Mouse (Mus musculus): ENCODE measurements around the gene Zfand2a.

Zfand2a gene

GRCm38 (mm10) chr5:139484185-139484814 is at the start of gene Zfand2a:
Gene Zfand2a, minus strand, starts transcription at chr5:139484549.
- DNase-seq, result peak; percentile 99

GRCm38 (mm10) chr5:139528851-139529250 is 44.5 kb upstream of the Zfand2a start:
- no peak for DNase-seq

GRCm38 (mm10) chr5:139521987-139522386 is 37.6 kb upstream of the Zfand2a start:
- DNase-seq, result no peak

GRCm38 (mm10) chr5:139520069-139520834 is 35.9 kb upstream of the Zfand2a start:
- DNase-seq, result no peak

GRCm38 (mm10) chr5:139516281-139516680 is 31.9 kb upstream of the Zfand2a start:
- no peak for DNase-seq

GRCm38 (mm10) chr5:139512201-139512600 is 27.9 kb upstream of the Zfand2a start:
- no peak for DNase-seq

GRCm38 (mm10) chr5:139510682-139511366 is 26.5 kb upstream of the Zfand2a start:
- no peak for DNase-seq

GRCm38 (mm10) chr5:139506207-139506606 is 21.9 kb upstream of the Zfand2a start:
- DNase-seq, result no peak

- peak; percentile 54 for DNase-seq
These were observed 20.8 kb upstream of the Zfand2a start for GRCm38 (mm10) chr5:139505073-139505606.

GRCm38 (mm10) chr5:139502281-139502680 is 17.9 kb upstream of the Zfand2a start:
- DNase-seq, result peak; percentile 17

- DNase-seq, result no peak
These were observed 14.4 kb upstream of the Zfand2a start for GRCm38 (mm10) chr5:139498791-139499190.

- DNase-seq, result no peak
These were observed 12.6 kb upstream of the Zfand2a start for GRCm38 (mm10) chr5:139496939-139497338.

GRCm38 (mm10) chr5:139495019-139495669 is 10.8 kb upstream of the Zfand2a start:
- DNase-seq, result no peak

- DNase-seq, result no peak
These were observed 9.3 kb upstream of the Zfand2a start for GRCm38 (mm10) chr5:139493690-139494089.

- no peak for DNase-seq
These were observed 7.0 kb upstream of the Zfand2a start for GRCm38 (mm10) chr5:139491348-139491747.

GRCm38 (mm10) chr5:139490131-139490530 is 5.8 kb upstream of the Zfand2a start:
- DNase-seq, result no peak

GRCm38 (mm10) chr5:139483171-139483848 is 1.0 kb downstream of the Zfand2a start:
- DNase-seq, result no peak

- no peak for DNase-seq
These were observed 3.9 kb downstream of the Zfand2a start for GRCm38 (mm10) chr5:139480406-139480805.

- no peak for DNase-seq
These were observed 5.3 kb downstream of the Zfand2a start for GRCm38 (mm10) chr5:139479088-139479487.

- DNase-seq, result peak; percentile 30
These were observed 9.6 kb downstream of the Zfand2a start for GRCm38 (mm10) chr5:139474741-139475140.

GRCm38 (mm10) chr5:139467998-139468397 is 16.4 kb downstream of the Zfand2a start:
- no peak for DNase-seq

GRCm38 (mm10) chr5:139466801-139467200 is 17.5 kb downstream of the Zfand2a start:
- no peak for DNase-seq

Measured in right cerebral cortex, postnatal 25 days (tissue).